Mouse (Mus musculus) cerebellum, adult 8-10 months (tissue): ENCODE data around the gene Prmt3.

Experiments used
- DNase-seq: peaks from one replicate; pipeline ENCODE4 v3.0.0; 2022

Prmt3 gene

DNA sequence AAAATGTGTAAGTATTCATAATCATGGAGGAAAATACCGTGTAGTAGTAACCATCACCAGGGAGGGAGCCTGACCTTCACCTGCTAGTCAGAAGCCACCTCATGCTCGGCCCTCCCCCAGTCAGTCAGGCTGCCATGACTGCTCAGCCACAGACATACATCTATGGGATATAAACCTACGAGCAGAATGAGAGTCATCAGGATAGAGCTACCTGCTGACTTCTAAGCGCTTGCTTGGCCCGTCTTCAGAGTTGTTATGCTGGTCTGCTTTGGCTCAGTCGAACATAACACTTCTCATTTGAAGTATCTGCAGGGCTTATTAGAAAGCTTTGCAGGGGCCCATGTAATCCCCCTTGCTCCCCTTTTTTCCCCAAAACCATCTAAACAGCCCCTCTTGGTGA is 25.4 kb downstream of the Prmt3 start:
- no peak for DNase-seq

DNA sequence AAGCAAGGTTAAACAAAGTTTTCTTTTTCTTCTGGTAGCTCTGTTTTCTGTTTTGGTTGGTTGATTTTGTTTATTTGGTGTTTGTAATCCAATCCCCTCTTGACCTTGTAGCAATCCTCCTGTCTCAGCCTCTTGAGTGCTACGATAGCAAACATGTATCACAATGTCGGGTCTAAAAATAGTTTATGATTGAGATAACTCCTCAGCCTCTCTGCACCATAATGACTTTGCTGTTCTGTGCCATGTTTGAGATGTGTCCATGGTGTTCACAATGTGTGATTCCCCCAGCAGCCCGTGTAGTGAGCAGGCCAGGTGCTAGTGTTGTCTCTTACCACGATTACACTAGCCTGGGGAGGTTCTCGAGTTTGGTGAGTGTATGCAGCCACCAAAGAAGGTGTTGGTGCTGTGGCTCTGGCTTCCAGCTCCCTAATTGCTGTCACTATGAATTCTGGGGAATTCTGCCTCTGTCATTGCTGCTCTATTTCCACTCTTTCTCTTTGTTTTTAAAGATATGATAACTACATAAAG is 26.6 kb downstream of the Prmt3 start:
- no peak for DNase-seq

DNA sequence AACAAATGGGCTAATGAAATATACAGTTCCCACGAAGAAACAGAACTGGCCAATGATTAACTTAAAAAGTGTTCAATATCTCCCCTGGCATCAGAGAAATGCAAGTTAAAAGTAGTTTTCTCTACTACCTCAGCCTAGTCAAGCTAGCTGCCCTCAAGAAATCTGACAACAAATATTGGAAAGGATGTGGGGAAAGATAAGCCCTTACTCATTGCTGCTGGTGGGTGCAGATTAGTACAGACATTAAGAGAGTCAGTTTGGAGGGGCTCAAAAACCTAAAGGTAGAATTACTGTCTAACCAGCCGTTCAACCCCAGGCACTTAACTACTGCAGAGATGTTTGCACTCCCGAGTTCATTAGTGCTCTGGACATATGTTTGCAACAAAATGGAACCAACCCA is 27.5 kb downstream of the Prmt3 start:
- no peak for DNase-seq

DNA sequence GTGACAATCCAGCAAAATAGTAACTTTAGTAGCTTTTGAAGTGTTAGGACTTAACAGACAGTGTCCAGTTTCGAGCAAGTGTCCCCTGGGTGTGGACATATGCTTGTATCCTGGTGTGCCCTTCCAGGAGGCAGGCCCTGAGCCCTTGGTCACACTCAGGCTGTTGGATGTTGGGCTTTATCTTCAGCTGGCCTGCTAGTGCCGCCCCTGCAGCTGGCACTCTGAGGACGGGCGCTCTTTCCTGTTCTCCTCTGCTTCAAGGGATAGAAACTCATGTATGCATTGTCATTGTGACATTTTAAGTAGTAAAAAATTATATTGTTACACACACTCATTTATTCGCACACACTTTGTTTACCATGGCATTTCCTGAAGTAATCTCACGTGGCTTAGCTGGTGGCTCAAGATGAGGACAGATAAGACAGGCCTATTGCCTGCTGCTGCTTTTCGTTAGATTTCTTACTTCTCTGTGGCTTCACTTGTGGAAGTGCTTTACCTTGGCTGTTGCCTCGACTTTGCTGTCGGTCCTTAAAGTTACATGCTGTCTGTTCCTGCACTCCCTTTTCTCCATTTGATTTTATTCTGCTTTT is 29.0 kb downstream of the Prmt3 start:
- DNase-seq = no peak

DNA sequence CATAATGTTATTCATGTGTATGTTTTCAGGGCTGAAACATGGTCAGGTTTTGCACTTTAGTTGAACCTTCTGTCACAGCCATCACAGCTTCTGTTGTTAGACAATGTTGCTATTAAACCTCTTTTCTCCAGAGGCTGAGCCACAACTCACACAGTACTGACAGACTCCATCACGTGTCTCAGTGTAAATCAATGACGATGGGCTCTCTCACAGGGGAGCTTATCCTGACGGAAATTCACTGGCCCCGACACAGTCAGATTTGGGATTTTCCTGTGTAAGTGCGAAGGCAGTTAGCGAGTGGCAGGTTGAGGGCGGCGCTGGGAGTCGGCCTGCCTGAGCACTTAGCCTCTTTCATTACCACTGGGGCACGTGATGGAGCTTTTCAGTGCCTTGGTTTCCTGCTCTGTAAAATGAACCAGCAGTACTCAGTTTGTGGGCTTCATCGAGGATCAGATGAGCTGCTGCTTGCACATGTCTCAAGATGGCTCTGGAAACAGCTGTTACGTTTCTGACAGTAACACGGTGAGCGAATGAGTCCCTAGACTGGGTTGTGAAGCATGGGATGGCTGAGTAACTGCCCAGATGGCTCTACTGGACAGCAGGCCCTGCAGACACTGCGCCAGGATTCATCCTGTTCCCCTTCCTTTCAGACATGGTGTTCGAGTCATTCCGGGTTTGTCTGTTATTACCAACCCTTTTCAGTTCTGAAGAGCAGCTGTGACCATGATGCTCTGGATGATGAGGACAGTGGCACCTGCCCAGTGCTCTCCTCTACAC is 29.9 kb downstream of the Prmt3 start:
- DNase-seq = no peak

DNA sequence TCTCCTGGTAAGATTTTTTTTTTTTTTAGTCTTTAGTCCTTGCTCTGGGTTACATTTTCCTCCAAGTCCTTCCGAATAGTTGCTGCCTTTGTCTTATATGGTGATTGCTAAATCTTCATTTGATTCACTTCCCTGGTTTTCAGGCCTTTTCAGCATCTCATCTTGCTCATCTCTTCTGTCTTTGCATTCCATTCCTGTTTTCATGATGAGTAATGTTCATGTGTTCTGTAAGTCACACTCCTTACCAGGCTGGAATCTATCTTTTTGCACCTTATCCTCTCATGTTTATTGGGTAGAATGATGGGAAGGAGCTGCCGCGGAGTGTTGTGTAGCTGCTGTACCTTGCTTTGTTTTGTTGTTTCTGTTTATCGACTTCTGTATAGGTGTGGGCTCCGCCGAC is 31.0 kb downstream of the Prmt3 start:
- no peak for DNase-seq

DNA sequence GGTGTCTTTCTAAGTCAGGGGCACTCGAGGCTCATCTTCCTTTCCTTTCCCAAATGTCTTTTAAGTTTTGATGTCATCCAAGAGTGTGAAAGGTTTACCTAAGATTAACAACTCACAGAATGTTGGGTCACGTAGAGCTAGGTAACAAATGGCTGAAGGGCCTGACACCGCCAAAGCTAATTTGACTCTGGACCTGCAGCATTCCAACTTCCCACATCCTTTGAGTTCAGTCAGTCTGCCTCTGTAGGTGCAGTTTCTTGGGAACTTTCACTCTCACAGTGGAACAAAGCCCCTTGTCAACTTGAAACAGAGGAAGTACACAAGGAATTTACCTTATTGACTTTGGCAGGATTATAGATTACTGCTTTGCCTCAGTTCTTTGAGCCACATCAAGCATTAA is 31.4 kb downstream of the Prmt3 start:
- DNase-seq = no peak

DNA sequence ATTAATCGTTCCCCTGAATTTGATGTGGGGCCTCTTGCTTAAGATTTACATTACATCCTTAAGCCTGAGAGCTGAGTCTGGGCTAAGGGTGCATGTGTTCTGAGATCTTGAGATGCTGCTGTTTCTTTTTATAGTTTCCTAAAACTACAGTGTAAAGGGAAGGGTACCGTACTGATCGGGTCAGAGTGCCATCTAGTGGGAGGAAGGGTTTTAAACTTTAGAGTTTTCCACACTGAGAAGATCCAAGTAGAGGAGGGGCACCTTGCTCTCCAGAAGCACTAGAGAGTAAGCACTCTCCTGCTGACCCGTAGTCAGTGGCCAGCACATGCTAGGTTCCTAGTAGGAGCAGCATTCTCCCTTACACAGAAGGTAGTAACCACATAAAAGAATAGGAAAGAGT is 33.2 kb downstream of the Prmt3 start:
- no peak for DNase-seq

DNA sequence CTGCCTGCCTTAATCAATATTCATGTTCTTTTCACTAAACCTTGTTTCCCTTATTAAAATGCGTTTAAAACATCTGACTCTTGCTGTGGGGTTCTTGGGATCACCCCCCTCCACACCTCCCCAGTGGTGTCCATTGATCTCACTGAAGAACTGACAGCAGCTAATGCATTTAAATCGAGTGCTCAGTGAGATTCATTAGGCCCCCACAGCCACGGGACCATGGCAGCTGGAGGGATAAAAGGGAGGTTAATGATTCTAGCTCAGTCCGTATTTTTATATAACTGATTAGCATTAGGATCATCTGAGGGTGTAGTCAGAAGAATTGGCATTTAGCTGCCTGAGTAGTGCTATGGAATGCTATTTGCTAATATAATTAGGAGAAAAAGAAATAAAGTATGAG is 41.2 kb downstream of the Prmt3 start:
- no peak for DNase-seq

DNA sequence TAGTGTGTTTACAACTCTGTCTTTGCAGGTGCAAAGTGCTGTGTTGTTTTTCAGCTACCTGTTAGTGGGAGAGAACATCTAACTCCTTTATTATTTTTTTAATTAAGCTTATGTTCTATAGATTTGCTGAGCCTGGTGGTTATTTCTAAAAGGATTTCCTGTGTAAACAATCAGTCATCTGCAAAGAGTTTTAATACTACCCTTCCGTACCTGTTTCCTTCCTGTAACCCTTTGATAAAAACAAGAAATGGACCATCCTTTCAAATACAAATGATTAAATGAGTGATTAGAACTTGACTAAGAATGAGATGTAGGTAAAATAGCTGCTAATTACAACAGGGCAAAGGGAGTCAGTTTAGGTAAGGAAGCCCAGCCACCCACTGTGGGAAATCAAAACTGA is 43.2 kb downstream of the Prmt3 start:
- DNase-seq = no peak

DNA sequence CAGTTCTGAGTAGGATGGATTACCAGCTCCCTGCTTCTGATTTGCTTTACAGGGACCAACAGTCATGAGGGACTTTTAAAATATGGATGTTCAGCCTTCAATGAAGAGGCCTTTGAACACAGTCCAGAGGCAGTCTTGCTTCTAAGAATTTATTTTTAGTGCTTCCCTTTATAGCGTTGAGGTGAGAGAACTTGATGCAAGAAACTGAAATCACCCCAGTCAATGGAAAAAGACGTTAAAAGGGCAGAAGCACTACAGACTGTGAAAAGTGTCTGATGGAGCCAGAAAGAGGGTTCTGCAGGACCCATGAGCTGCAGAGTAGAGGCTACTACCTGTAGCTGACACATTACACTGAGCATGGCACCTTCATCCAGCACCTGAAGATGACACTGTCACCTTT is 43.9 kb downstream of the Prmt3 start:
- no peak for DNase-seq

DNA sequence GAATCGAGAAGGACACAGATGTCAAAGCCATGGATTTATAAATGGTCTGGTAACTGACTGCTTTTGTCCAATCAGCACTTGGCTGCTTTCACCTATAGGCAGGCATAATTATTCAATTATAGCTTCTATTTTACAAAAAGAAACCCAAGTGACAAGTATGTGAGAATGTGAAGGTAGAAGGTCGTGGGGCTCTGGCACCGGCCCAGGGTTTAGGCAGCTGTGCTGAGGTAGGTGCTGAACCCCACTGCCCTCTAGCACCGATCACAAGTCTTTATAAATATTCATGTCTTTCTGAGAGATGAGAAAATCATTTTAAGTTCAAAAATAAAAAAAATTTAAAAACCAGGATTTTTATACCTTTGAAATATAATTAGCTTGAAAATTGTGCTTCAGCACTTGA is 45.4 kb downstream of the Prmt3 start:
- DNase-seq = no peak

DNA sequence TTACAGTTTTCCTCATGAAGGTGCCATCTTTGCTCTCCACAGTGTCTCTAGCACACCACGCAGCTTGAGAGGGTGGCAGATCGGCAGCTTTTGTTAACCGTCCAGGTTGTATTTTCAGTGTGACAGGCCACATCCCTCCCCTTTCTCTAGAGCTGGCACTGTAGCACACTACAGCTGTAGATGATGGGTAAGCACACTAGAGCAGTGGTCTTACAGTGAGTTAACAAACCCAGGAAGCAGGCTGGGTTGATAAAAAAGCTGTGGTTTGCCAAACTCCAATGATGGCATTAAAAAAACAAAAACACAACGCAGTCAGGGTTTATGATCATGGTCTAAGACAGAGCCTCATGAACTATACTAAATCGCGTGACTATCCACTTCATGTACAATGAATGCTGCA is 45.9 kb downstream of the Prmt3 start:
- no peak for DNase-seq

DNA sequence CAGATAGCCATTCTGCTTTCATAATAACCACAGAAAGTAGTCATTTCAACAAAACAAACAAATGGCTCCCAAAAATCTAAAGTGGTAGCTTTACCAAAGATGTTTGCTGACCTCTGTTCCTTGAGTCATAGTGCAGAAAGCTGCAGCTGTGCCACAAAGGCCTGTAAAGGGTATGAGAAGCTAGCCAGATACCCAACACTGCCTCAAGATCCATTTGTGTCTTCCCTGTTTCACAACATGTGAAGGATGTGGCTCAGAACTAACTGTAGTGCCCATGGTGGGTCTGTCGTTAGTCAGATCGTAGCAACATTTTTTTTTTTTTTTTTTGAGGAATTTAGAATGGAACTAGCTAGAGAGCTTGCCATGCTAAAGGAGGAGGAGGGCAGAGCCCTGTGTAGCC is 46.4 kb downstream of the Prmt3 start:
- no peak for DNase-seq

DNA sequence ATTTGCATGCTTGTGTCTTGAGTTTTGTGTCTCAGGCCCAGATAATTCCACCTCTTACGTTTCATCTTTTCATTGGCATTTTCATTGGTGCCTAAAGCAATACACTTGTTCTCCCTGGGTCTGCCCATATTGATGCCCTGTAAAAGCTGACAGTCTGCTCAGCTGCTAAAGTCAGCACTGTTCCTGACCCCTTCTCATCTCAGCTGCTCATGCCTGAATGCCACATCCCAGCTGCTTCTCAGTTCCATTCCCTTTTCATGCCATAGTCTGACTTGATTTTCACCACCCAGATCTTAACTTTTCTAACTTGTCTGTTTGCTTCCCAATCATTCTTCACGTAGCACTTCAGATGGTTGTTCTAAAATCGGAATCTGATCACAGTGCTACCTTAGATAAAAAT is 47.3 kb downstream of the Prmt3 start:
- DNase-seq = no peak

DNA sequence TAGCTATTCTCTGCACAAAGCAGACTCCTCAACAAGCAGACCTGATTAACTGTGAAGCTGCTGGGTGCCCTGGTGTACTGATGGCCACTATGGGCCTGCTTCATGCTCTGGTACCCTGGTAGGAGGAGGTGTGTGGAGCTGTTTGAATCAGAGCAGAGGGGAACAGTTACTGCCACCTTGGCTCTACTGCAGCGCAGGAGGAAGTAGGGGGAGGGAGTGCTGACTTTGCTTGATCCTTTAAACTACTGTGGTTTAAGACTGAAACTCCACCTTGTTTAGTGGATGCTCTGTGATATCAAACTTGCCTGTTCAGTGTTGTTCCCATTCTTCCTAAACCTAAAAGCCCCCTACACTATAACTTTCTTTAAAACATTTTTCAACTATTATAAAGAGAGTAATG is 49.8 kb downstream of the Prmt3 start:
- no peak for DNase-seq

DNA sequence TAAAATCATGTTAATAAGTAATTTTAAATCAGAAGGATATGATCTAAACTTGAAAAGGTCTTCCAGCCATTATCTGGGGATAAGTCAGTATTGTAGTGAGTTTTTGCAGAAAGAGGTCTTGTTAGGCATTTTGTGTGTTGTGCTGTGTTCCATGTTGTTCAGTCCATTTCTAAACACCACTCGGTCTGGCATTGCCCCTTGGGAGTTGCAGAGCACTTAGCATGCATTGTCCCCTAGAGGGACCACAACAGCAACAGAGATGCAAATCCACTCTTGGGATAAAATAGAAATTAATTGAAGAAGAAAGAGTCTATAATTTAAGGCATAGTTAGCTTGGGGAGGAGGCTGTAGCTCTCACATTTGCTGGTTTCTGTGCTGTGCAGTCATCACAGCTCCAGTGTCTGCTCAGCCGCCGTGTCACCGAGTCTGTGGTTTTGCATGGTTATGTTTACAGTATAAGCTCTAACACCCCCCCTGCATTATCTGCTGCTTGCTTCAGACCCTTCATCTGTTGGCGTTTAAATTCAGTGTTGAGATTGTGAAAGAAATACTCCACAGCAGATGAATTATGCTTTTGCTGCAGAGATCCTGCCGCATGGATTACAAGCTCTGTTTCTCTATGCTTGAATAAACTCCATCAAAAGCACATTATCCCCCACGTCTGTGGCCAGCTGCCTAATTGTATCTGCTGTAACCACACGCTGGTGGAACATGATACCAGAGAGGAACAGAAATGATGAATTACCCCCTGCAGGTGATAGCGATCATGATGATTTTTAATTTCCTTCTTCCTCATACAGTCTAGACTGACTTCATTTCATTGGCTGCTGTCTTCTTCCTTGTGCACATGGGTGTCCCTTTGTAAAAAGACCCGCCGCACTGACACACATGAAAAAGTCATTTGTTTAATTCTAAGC is 64.5 kb downstream of the Prmt3 start:
- no peak for DNase-seq

DNA sequence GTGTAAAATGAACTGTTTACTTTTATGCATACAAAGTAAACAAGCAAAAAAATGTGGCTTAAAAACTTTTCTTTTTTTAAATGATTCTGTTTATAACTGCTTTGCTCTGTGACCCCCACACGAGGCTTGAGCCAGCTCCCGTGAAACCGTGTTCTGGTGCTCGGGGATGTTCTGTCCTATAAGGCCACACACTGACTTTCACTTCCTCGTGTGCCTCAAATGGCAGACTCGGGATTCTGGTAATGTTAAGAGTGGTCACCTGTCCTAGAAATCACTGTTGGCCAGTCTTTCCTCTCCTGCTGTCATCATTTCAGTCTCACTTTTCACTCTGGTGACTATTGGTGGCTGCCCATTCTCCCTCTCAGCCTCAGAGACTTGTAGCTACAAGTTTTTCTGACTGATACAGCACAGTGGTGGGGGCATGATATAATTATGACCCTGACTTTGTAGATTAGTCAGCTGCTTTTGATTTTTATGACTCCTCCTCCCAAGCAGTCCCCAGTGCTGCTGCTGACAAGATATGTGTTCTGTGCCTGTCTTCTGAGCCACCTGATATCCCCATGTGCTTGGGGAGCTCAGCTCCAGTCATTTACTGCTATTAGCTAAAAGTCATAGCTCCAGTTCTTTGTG is 65.3 kb downstream of the Prmt3 start:
- DNase-seq = no peak

DNA sequence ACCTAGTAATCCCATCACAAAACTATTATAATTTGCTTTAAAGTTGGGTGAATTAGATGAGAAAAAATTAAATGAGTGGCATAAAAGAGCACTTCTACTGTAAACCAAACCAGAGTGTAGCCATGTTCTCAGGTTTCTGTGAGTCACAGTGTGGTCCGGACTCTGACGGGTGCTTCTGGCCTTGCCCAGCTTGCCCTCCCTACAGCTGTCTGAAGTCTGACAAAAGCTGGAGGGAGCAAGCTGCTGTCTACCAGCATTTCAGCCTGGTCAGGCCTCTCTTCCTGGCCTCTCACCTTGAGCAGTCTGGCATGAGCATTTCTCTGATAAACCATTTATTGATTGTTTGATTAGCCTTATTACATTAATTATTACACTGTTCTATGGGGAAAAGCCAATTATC is 69.8 kb downstream of the Prmt3 start:
- no peak for DNase-seq

DNA sequence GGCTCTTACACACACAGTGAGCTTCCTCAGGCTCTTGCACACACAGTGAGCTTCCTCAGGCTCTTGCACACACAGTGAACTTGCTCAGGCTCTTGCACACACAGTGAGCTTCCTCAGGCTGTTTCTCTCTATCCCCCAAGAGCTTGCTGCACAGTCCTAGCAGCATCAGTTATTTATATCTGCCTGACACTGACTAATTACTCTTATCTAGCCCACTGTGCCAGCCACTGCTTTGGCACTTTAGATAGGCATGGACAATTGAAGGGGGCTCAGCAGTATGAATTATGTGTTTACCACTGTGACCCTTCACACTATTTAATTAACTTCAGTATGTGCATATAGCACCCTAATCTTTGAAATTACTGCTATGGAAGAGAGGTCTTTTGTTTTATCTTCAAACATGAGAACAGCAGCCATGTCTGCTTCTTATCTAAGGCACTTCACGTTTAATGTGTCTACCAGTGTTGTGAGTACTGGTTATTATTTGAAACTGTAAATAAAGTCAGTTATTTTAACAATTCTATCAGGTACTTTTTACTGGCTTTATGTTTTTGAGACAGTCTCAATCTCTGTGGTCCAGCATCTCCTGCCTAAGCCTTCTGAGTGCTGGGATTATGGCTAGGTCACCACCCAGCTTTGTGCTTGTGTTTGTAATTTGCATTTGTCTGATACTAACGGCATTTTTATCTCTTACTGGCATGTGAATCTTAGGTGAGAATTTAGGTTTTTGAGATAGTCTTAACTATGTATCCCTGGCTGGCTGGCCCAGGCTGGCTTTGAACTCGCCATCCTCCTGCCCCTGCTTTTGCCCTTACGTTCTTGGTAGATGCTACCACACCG is 75.4 kb downstream of the Prmt3 start:
- no peak for DNase-seq

DNA sequence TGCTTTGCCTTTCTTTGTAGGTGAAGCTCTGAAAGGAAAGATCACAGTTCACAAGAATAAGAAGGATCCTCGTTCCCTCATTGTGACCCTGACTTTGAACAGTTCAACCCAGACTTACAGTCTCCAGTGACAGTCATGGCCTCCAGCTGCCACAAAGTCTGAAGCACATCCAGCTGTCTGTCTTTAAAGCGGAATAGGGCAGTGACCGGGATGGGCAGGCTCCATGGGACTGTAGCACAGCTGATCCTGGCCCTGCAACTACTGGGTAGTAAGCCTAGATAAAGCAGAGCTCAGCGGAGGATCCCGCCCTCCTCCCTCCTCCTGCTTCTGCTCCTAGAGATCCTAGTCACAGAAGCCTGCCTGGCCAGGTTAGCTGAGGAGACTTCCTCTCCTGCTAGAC is 79.2 kb downstream of the Prmt3 start:
- no peak for DNase-seq

DNA sequence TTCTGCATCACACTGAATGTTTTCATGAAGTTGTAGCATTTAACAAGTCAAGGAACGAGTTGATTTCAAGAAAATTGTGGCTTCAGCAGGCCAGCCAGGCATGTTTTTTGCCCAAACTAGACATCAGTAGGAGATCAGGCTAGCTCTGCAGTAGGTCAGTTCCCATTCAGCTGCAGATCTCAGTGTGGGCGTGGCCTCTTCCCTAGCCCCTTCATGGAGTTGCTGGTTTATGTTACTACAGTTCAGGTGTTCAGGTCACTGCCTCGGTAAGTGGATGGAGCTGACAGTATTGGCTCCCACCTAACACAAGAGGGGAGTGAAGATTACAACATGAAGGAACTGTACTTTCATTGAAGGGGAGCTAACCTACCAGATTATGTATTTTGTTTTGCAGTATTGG is 80.1 kb downstream of the Prmt3 start:
- DNase-seq = no peak
